In the genomic region with DNA sequence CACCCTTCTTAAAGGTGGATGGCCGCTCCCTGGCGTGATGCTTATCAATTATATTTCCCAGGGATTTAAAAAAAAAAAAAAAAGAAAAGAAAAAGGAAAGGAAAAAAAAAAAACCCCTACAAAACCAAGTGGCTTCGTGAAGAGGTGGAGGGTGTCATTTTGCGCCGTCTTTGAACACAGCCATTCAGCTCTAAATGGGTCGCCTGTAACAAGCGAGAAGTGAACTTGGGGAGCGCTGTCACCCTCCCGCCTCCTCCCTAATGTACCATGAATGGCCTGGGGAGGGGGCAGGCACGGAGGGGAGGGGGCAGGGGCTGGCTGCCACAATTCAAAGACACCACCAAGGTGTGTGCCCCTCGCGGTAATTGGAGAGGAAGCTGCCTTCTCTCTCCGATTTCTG, we compare ENCODE assay signal across 11 mouse cellular contexts.
DNase-seq lines count a peak whose midpoint lies in the region; ATAC-seq lines count a peak whose summit lies in the region.
"Had no signal": no experiment of that assay in that cellular context is flagged by ENCODE, and none has a peak within 500 bp of the region (broad histone marks: within the 10 kb centered on the region; RNA-seq: fewer than 3 reads in every experiment).

No protein-coding gene starts in this region.

- H3K27me3 ChIP-seq in kidney, embryonic 14.5 days (ENCODE audit: control insufficient read depth, insufficient read depth, low read length), result peaks cover 55% of the 10 kb centered on the region
- peaks cover 76% of the 10 kb centered on the region for H3K27me3 ChIP-seq in forebrain, embryonic 11.5 days (ENCODE audit: control insufficient read depth, insufficient read depth, low read length)
- peaks cover 82% of the 10 kb centered on the region for H3K27me3 ChIP-seq in limb, embryonic 10.5 days (ENCODE audit: low read depth, poor library complexity, severe bottlenecking)
- peaks cover 17% of the 10 kb centered on the region for H3K27me3 ChIP-seq in neural tube, embryonic 14.5 days (ENCODE audit: control insufficient read depth, insufficient read depth, low read length)

- H3K9ac ChIP-seq in kidney, embryonic 14.5 days (ENCODE audit: low read depth, low read length), result no peak overlapping the region
- peak overlapping the region; percentile 6; the same call in 1 of the 2 replicates for H3K9ac ChIP-seq in forebrain, embryonic 11.5 days (ENCODE audit: low read length)
- H3K9ac ChIP-seq in neural tube, embryonic 14.5 days (replicated peaks; ENCODE audit: low read depth, low read length), result no peak overlapping the region

- H3K4me3 ChIP-seq in kidney, embryonic 14.5 days (ENCODE audit: low read length), result peak overlapping the region; percentile 18; the same call in 1 of the 2 replicates
- peak overlapping the region; percentile 6; the same call in 1 of the 2 replicates for H3K4me3 ChIP-seq in forebrain, embryonic 11.5 days (ENCODE audit: low read depth, low read length)
- peak overlapping the region; percentile 36 for H3K4me3 ChIP-seq in limb, embryonic 10.5 days
- H3K4me3 ChIP-seq in neural tube, embryonic 14.5 days (ENCODE audit: low read depth, low read length), result no peak overlapping the region
- H3K4me3 ChIP-seq: heart, embryonic 10.5 days had no signal

- WGBS in kidney, embryonic 14.5 days, result 2% methylated on average over 13 of the region's 13 CpGs
- WGBS in forebrain, embryonic 11.5 days, result 3% methylated on average over 13 of the region's 13 CpGs
- WGBS in limb, embryonic 10.5 days, result 0% methylated on average over 13 of the region's 13 CpGs
- WGBS in neural tube, embryonic 14.5 days, result 1% methylated on average over 13 of the region's 13 CpGs

- peak overlapping the region; percentile 32; the same call in 1 of the 2 replicates for H3K4me2 ChIP-seq in kidney, embryonic 14.5 days (replicated peaks; ENCODE audit: low read depth, low read length)
- peak overlapping the region; percentile 34 for H3K4me2 ChIP-seq in forebrain, embryonic 11.5 days (ENCODE audit: low read depth, low read length, severe bottlenecking)
- peak overlapping the region; percentile 11; the same call in 1 of the 2 replicates for H3K4me2 ChIP-seq in neural tube, embryonic 14.5 days (ENCODE audit: low read depth, low read length)

- H3K36me3 ChIP-seq in kidney, embryonic 14.5 days (ENCODE audit: control insufficient read depth, insufficient read depth, low read length), result no peaks in the 10 kb centered on the region
- no peaks in the 10 kb centered on the region for H3K36me3 ChIP-seq in forebrain, embryonic 11.5 days (ENCODE audit: control insufficient read depth, insufficient read depth, low read length)
- no peaks in the 10 kb centered on the region for H3K36me3 ChIP-seq in limb, embryonic 10.5 days
- H3K36me3 ChIP-seq in neural tube, embryonic 14.5 days (ENCODE audit: control insufficient read depth, insufficient read depth, low read length), result no peaks in the 10 kb centered on the region
- H3K36me3 ChIP-seq: heart, embryonic 10.5 days had no signal

- H3K9me3 ChIP-seq in kidney, embryonic 14.5 days (ENCODE audit: control insufficient read depth, low read length), result no peaks in the 10 kb centered on the region
- no peaks in the 10 kb centered on the region for H3K9me3 ChIP-seq in forebrain, embryonic 11.5 days (ENCODE audit: control insufficient read depth, low read length)
- no peaks in the 10 kb centered on the region for H3K9me3 ChIP-seq in limb, embryonic 10.5 days (replicated peaks)
- no peaks in the 10 kb centered on the region for H3K9me3 ChIP-seq in neural tube, embryonic 14.5 days (ENCODE audit: control insufficient read depth, low read length)
- H3K9me3 ChIP-seq: heart, embryonic 10.5 days had no signal

- H3K4me1 ChIP-seq in kidney, embryonic 14.5 days (ENCODE audit: control insufficient read depth, insufficient read depth, low read length), result peaks cover 4% of the 10 kb centered on the region
- peaks cover 11% of the 10 kb centered on the region; the same call in 1 of the 2 replicates for H3K4me1 ChIP-seq in forebrain, embryonic 11.5 days (replicated peaks; ENCODE audit: control insufficient read depth, insufficient read depth, low read length)
- H3K4me1 ChIP-seq in limb, embryonic 10.5 days, result peaks cover 52% of the 10 kb centered on the region
- peaks cover 3% of the 10 kb centered on the region; the same call in 1 of the 2 replicates for H3K4me1 ChIP-seq in neural tube, embryonic 14.5 days (ENCODE audit: control insufficient read depth, insufficient read depth, low read length)
- H3K4me1 ChIP-seq: heart, embryonic 10.5 days had no signal

- no peak for DNase-seq in kidney, postnatal 14 days
- DNase-seq in forebrain, embryonic 11.5 days (ENCODE audit: low spot score), result no peak
- DNase-seq in limb, embryonic 10.5 days (ENCODE audit: low spot score), result no peak
- no peak for DNase-seq in left cerebral cortex, postnatal 4 days
- no peak for DNase-seq in gastrocnemius, postnatal 10 days
- DNase-seq: cerebellum, postnatal 14 days; kidney, postnatal 25 days had no signal

- no peak overlapping the region for H3K27ac ChIP-seq in kidney, embryonic 14.5 days (ENCODE audit: low read depth, low read length)
- no peak overlapping the region for H3K27ac ChIP-seq in forebrain, embryonic 11.5 days (ENCODE audit: low read depth, low read length)
- no peak overlapping the region for H3K27ac ChIP-seq in limb, embryonic 10.5 days
- no peak overlapping the region for H3K27ac ChIP-seq in neural tube, embryonic 14.5 days (ENCODE audit: low read depth, low read length)
- H3K27ac ChIP-seq: heart, embryonic 10.5 days had no signal

- no peak for ATAC-seq in kidney, embryonic 14.5 days (ENCODE audit: low FRiP score, low TSS enrichment)
- ATAC-seq in forebrain, embryonic 11.5 days (replicated peaks; ENCODE audit: low FRiP score), result no peak
- ATAC-seq in neural tube, embryonic 14.5 days (ENCODE audit: low read depth), result no peak
- no peak for ATAC-seq in erythroid progenitor cell, adult 5-6 weeks (replicated peaks; ENCODE audit: low FRiP score, poor library complexity, severe bottlenecking)

- intact Hi-C loops in left cerebral cortex, postnatal 4 days (cut with DNase I), result no loop called here
